In genomic region chr7:98497451-98497850, GRCm38 (mm10) we compare ENCODE assay signal across 30 mouse cellular contexts. TPM values are rescaled to one million over a fixed set of nuclear protein-coding genes. Genes with fewer than 3 reads are reported as not detected.
"Had no signal": no experiment of that assay in that cellular context is flagged by ENCODE, and none has a peak within 500 bp of the region (broad histone marks: within the 10 kb centered on the region; RNA-seq: fewer than 3 reads in every experiment).

No protein-coding gene starts in this region.

- DNase-seq: gastrocnemius, postnatal 14 days; gastrocnemius, postnatal 36 days; heart, postnatal 4 days; kidney, adult 18-20 months; kidney, adult 8-10 months; kidney, postnatal 14 days; kidney, postnatal 4 days; liver had no signal

- H3K27ac ChIP-seq: heart, adult 2 months; hindbrain, embryonic 10.5 days; hindbrain, embryonic 12.5 days; hindbrain, embryonic 14.5 days; intestine, embryonic 15.5 days; layer of hippocampus, adult 2 months; left cerebral cortex, adult 2 months; limb, embryonic 12.5 days; liver, embryonic 14.5 days had no signal

- H3K27me3 ChIP-seq: hindbrain, embryonic 12.5 days; intestine, embryonic 15.5 days had no signal

- ATAC-seq: hindbrain, embryonic 16.5 days; inflammation-experienced regulatory T-cells, adult 6 months; intestine, embryonic 15.5 days; intestine, postnatal 0 days had no signal

- H3K9ac ChIP-seq: hindbrain, embryonic 12.5 days; hindbrain, embryonic 14.5 days; intestine, embryonic 15.5 days; limb, embryonic 12.5 days; liver, embryonic 14.5 days had no signal

- H3K36me3 ChIP-seq: hindbrain, embryonic 10.5 days; hindbrain, embryonic 12.5 days; limb, embryonic 12.5 days had no signal

- H3K9me3 ChIP-seq: hindbrain, embryonic 10.5 days; hindbrain, embryonic 12.5 days; intestine, embryonic 15.5 days; limb, embryonic 10.5 days; limb, embryonic 12.5 days had no signal

- H3K4me2 ChIP-seq: heart, embryonic 11.5 days; hindbrain, embryonic 12.5 days; hindbrain, embryonic 14.5 days; intestine, embryonic 15.5 days; limb, embryonic 12.5 days; liver, embryonic 11.5 days had no signal

- H3K4me3 ChIP-seq: heart, adult 2 months; hindbrain, embryonic 10.5 days; hindbrain, embryonic 12.5 days; intestine, embryonic 15.5 days; layer of hippocampus, adult 2 months; left cerebral cortex, adult 2 months; limb, embryonic 10.5 days; limb, embryonic 12.5 days had no signal

RNA-seq across cellular contexts. Expression of gene Gucy2d, which starts 57.2 kb away (rescaled TPM):
- polyA plus RNA-seq: gonadal fat pad, adult 2 months; heart, embryonic 14.5 days; heart, embryonic 16.5 days; hindbrain, embryonic 10.5 days; inflammation-experienced regulatory T-cells, adult 6 months; kidney, embryonic 14.5 days; kidney, embryonic 16.5 days; limb, embryonic 14.5 days; liver, embryonic 11.5 days; liver, embryonic 14.5 days; liver, embryonic 16.5 days had no signal
